Mouse (Mus musculus): ENCODE measurements at regions not wholly inside any gene's neighbourhood (a gene's known extent, or its start where the extent isn't known, plus 50 kb on each side); places are given as distances from the start of the nearest gene placed in this dataset.

DNA sequence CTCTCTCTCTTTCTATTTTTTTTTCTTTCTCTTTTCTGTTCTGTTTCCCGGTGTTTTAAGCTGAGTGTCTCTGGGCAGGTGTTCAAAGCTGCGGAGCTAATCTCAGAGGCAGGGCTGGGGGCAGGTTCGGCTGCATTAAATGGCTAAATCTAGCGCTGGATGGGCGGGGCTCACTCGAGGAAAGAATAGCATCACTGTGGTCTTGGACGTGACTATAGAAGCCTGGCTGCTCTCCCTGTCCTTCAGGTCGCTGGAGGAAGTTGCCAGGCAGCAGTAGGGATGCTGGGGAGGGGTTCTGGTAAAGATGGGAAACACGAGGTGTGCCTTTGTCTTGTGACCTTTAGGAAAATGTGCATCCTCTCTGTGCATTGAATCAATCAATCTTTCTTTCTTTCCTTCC, 88.0 kb upstream of the Runx3 start:
- no peak for ATAC-seq (replicated peaks; ENCODE audit: low FRiP score, poor library complexity, severe bottlenecking)

DNA sequence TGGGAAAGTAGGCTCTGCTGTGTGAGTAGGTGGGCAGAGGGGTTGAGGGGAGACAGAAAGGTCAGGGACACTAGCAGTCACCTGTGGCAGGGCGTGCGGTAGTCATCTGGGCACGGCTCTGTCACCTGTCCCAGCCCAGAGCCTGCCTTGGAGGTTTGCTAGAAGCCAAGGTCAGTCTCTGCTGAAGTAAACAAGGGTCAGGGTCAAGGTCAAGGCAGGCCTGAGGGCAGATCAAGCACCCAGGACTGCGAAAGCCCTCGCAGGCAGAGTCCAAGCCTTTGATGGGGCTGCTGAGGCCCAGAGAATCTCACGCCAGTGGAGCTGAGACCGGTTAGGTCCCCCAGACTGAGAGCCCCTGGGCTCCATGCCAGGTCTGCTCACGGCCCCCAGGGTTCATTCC, 87.2 kb upstream of the Runx3 start:
- ATAC-seq (replicated peaks; ENCODE audit: low FRiP score, poor library complexity, severe bottlenecking) = no peak

DNA sequence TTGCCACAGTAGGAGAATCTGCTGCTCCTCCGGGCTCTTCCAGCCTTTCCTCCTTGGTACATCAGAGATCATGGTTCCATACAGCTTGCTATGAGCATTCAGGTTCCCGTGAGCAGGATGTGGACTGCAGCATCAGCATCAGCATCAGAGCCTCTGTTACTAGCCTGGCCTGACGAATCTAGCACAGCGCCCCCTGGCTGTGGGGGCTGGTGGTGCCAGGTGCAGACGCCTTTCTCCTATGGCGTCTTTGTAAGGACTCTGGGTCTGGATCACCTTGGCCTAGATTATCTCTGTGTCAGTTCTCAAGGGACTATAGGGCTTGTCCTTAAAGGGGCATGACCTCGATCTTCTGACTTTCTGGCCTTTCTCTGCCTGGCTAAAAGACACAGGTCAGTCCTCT, 86.0 kb upstream of the Runx3 start:
- peak; percentile 70 for ATAC-seq (replicated peaks; ENCODE audit: low FRiP score, poor library complexity, severe bottlenecking)

DNA sequence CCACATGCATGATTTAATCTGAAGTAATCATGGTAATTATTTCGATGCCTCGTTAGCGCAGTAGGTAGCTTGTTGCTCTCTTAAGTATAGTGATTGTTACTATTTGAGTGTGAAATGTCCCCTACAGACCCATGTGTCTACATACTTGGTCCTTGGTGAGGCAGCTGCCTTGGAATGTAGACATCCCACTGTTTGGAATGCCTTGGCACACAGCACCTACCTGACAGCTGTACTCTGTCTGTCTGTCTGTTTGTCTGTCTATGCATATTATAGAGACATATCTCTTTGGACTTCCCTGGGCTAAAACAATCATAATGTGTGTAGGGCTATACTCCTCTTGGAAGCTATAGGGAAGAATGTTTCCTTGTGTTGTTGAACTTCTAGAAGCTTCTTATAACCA, 83.7 kb upstream of the Runx3 start:
- ATAC-seq (replicated peaks; ENCODE audit: low FRiP score, poor library complexity, severe bottlenecking) = no peak

DNA sequence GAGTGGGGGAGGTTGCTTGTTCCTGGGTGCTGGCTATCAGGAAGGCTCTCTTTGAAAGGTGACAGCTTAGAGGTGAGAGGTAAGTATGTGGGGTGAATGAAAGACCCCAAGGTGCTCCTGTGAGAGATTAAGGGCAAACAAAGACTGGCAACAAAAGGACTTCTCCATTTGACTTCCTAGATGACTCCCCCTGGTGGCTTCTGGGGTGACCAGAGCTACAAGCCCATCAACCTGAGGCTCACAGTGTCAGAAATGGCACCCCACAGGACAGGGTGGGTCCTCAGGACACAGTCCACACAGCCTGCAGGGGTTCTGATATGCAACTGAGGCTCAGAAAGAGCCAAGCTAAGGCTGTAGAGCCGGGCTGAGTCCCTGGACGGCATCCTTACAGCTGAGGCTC, 81.2 kb upstream of the Runx3 start:
- ATAC-seq (replicated peaks; ENCODE audit: low FRiP score, poor library complexity, severe bottlenecking) = 0 out of 2 replicates have a peak, but pooled peaks have one; percentile 13

DNA sequence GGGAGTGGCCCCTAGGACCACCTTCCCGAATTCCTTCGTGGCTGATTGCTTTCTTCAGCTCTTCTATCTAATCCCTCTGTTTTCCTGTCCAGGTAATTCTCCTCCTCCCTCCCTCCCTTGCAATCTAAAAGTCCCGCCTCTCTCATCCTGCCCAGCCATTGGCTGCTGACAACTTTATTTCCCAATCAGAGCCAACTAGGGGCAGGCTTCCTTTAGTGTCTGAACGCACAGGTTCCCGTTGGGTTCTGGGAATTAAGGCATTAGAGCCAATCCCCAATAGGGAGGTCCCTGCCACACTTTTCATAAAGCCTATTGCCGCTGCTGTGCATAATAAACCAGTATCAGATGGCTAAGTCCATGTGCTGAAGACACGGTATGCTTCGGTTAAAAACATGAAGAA, 78.5 kb upstream of the Runx3 start:
- no peak for ATAC-seq (replicated peaks; ENCODE audit: low FRiP score, poor library complexity, severe bottlenecking)

DNA sequence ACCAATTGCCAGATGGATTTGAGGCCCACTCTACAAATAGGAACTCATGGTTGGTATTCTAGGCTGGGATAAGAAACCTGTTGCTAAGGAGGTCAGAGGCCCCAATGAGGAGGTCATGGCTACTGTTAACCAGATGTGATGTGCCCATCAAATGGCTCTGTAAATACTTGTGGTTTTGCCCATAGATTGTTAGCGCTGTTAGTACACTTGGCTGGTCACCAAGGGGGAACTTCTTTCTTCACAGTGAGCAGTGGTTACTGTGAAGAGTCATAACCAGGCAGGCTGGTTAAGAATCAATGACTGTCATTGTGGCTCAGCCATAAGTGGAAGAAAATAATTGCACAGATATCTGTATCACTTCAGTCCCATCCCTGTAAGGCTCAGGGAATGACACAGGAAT, 78.0 kb upstream of the Runx3 start:
- ATAC-seq (replicated peaks; ENCODE audit: low FRiP score, poor library complexity, severe bottlenecking) = no peak

DNA sequence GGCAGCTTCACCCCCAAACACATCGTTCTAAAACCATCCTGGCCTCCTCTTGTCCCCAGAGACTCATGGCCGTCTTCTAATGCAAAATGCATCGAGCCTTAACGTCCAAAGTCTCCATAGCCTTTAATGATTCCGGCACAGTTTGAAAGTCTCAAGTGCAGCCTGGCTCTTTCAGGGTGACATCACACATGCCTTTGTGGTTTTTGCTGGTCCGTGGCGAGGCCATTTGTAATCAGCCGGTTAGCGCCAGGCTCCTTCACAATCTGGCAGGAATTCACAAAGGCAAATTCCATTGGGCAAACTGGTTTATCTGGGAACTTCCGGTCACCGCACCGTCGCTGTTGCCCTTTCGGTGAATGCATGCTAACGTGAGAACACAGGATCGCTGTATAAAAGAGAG, 75.4 kb upstream of the Runx3 start:
- no peak for ATAC-seq (replicated peaks; ENCODE audit: low FRiP score, poor library complexity, severe bottlenecking)

DNA sequence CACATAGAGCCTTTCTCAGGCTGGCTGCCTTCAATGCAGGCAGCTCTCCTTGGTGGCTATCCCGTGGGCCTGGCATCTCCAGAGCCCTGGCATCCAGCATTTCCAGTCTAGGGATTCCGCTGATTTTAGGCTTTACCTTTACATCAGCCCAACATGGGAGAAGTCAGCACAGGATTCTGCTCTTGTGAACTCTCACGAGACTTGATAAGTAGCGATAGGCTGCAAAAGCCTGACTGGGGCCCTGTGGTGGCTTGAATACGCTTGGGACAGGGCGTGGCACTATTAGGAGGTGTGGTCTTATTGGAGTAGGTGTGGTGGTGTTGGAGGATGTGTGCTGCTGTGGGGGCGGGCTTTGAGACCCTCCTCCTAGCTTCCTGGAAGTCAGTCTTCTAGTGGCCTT, 73.8 kb upstream of the Runx3 start:
- ATAC-seq (replicated peaks; ENCODE audit: low FRiP score, poor library complexity, severe bottlenecking) = no peak

DNA sequence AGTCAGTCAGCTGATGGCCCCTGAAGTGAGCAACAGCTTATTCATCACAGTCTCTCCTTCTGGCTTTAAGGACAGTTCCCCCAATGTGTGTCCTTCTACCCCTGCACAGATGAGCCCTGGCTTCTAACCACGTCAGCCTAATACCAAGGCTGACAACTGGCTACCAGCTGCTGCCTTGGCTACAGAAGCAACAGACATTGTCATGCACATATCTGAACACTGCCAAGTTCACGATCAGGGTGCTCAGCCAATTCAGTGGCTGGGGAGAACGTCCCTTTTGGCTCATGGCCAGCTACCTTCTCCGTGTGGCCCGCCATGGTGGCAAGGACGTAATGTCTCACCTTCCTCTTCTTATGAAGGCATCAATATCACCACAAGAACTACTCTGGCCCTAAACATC, 73.2 kb upstream of the Runx3 start:
- no peak for ATAC-seq (replicated peaks; ENCODE audit: low FRiP score, poor library complexity, severe bottlenecking)

DNA sequence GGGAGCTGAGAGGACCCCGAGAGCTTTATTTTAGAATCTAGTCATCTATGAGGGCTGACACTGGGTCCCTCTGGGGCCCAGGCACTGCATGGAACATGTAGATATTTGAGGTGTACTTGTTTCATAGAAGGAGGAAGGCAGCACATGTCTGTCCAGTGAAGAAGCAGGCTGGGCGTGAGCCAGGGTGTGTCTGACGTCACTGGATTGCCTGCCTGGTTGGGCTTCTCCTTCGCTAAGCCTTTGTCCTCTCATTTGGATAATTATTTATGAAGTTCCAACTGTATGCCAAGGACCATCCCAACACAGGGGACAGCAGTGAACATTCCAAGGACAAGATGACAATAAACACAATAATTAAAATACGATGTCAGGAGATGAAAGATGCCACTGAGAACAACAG, 72.7 kb upstream of the Runx3 start:
- ATAC-seq (replicated peaks; ENCODE audit: low FRiP score, poor library complexity, severe bottlenecking) = no peak

DNA sequence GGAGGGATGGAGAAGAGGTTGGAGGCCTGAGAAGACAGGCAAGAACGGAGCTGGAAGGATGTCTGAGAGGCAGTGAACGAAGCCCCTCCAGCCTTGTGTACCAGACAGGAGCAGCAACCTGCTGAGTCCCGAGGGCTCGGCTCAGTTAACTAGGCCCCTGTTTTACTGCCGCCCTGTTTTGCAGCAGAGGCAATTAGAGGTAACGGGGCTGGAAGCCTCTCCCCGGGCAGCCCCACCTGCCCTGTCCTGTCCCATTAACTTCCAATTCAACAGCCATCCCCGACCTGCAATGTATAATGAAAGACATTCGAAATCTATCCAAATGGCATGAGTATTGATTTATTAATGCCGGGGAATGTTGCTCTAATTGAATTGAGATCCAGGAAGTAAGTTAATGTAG, 70.5 kb upstream of the Runx3 start:
- no peak for ATAC-seq (replicated peaks; ENCODE audit: low FRiP score, poor library complexity, severe bottlenecking)

DNA sequence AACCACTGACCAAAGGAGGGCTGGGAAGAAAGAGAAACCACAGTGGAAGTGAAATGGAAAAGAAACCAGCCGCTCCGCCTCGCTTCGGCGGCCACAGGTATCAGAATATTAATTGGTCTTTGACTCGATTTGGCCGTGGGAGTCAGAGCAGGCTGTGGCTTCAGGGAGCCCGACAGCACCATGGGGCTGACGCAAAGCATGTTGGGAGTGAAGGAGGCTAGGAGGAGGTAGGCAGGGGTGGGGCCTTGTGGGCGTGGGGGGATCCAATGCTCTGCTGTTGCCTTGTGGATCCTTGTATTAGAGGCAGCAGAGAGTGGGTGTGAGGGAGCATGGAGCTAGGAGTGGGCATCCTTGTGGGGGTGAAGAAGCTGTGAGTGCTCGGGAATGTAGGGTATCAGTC, 69.0 kb upstream of the Runx3 start:
- no peak for ATAC-seq (replicated peaks; ENCODE audit: low FRiP score, poor library complexity, severe bottlenecking)

DNA sequence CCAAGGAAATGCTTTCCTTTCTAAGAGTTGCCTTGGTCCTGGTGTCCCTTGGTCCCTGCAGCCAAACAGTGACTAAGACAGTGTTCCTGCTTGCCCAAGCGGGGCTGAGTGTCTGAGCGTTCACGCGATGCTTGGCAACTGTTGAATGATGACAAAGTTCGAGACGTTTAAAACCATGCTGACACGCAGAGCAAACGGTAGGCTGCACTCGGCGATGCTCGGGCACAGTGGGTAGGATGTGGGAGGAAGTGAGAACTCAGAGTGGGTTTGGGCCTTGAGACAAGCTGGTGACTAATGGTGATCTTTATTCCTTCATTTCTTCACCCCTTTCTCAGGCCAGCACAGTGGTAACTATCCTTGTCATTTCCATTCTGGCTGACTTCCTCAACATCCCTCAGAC, 66.9 kb upstream of the Runx3 start:
- ATAC-seq (replicated peaks; ENCODE audit: low FRiP score, poor library complexity, severe bottlenecking) = no peak

DNA sequence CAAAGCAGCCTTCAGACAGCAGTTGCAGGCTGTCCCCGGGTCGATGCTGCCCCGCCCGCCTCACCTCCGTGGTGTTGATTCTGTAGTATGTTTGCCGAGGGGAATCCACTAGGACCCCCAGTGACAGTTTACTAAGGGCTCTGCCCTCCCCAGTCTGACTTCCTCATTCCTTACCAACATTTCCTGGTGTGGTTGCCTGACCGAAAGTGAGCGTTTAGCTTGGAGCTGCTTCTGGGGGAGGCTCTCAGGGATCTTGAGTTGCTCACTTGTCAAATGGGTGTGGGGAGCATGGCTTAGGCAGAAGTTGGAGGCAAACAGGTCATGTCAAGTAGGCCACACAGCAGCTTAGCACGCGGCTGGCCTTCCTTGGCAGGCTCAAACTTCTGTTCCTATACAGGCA, 66.1 kb upstream of the Runx3 start:
- no peak for ATAC-seq (replicated peaks; ENCODE audit: low FRiP score, poor library complexity, severe bottlenecking)

DNA sequence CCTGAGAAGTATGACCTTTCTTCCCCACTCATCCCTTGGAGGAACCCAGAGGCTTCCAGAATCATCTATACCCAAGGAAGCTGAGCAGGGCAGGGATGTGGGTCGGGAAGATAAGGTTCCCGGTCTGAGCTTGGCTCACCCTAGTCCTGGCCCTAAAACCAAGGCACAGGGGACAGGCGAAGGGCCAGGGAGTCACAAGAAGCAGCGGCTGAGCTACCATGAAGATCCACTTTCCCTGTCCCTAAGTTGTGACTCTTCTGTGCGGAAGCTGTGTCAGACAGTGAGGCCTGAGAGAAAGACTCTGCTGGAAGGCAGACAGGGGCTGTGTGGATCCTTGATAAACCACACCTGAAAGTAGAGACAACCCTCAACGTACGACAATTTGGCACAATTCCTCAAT, 64.1 kb upstream of the Runx3 start:
- no peak for ATAC-seq (replicated peaks; ENCODE audit: low FRiP score, poor library complexity, severe bottlenecking)

DNA sequence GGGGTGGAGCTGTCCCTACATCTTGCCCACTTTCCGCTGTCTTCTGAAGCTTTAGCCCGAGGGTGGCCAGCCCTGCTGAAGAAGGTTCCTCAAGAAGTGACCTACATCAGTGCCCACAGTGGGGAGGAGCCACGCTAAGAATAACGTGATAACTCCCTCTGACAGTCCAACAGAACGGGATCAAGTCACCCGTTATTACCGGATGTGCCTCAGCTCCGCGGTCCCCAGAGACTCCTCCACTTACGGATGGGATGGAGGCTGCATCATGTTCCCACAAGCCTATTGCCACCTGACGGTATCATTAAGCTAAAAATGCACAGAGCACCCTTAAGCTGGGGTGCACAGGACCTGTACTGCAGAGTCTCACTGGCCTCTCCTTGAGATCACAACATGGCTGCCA, 63.2 kb upstream of the Runx3 start:
- no peak for ATAC-seq (replicated peaks; ENCODE audit: low FRiP score, poor library complexity, severe bottlenecking)

DNA sequence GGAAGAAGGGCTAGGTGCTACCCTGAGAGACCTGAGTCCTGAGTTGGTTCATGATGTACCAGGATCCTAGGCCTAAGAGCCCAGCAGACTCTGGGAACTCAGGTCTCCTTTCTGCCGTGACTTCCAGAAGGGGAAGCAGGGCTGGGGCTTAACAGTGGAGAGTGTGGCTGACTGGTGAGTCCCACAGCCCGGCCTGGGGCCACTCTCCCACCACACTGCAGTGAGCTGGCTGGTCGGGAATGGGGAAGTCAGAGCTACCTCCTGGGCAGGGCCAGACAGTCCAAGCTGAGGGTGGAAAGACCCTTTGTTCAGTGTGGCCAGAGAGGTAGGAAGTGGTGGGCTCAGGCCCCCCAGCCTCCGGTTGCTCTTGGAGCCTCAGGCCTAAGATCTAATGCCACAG, 61.6 kb upstream of the Runx3 start:
- no peak for ATAC-seq (replicated peaks; ENCODE audit: low FRiP score, poor library complexity, severe bottlenecking)

DNA sequence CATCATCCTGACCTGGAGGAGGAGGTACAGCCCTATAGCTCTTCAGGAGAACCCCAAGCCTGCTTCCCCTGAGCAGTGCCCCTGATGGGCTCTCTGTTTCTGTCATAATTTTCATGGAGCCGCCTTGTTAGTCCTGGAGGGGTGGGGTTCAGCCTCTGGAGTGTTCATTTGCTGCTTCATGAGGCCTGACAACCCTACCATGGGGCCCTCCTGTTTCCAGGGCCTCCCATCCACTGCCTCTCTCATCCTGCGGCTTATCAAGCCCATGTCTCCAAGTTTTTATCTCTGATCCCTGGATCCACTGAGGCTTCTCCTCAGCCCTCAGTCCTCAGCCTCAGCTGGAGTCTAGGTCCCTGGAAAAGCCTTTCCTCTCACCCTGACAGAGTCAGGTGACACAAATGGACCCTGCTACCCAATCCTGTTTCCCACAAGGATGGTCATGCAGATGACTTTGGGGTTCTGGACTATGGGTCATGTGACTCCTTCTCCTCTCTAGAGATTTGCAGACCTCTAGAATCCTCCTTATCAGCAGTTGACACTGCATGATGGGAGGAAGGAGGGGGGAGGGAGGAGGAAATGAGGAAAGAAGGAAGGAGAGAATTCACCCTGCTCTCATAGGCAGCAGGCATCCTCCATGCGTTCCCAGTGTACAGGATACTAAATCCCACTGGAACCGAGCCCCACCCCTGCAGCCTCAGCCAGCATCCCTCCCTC, 59.3 kb upstream of the Runx3 start:
- no peak for ATAC-seq (replicated peaks; ENCODE audit: low FRiP score, poor library complexity, severe bottlenecking)

DNA sequence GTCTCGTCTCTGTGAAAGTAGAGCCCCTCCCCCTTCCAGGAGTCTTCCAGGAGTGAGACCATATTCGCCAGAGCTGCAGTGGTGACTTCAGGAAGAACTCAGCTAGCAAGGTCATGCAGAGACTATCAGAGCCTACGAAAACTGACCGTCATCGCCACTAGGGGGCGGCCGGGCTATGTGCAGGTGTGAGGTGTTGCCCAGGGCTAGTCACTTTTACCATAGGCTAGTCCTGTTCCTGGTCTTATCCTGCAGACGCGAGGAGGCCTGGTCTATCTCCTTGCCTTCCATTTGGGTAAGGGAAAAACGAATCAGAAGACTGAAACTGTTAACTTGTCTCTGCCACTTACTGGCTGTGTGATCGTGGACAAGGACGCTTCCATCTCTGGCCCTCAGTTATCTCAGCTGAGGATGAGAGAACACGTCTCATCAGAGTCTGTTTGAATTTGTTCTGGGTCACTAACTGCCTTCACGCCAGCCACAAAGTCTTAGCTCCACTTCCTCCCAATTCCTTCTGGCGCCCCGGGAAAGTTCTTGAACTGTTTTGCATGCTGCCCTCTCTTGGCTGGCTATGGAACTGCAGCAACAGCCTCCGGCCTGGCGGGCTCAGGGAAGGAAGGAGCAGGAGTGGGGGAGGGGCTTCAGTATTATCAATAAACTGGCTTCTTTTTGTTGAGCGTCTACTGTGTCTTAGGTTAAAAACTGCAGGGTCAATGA, 53.5 kb upstream of the Runx3 start:
- peak; percentile 85 for ATAC-seq (replicated peaks; ENCODE audit: low FRiP score, poor library complexity, severe bottlenecking)

DNA sequence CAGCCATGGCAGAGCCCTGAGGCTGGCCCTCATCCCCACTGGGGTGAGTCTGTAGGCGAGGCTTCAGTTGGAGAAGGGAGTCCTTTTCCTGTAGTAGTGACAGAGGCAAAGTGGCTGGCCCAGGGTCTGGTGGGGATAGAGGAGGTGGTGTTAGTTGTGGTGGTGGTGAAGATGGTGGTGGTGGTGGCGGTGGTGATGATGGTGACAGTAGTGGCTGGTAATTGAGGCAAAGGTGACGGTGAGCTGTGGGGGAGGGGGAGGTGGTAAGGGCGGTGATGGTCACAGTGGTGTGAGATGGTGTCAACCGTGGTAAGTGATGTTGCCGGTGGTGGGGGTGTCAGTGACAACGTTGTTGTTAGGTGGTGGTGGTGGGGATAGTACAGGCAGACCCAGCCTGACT, 52.6 kb upstream of the Runx3 start:
- ATAC-seq (replicated peaks; ENCODE audit: low FRiP score, poor library complexity, severe bottlenecking) = no peak

DNA sequence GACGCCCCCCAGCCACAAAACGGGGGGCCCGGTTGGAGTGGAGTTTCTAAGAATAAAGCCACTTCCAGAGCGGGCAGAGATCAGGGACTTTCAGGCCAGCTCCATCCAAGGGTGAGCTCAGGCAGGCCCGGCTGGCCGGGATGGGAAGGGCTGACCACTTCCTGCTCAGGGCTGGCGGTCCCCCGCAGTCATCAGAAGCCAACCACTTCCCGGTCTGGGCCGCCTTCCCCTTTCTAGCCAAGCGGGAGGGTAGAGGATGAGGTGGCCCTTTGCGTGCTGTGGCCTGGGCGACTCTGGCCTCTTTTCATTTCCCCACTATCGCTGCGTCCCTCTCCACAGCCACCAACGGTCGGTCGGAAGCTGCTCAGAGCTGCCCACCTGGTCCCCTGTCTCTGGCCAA, 50.6 kb upstream of the Runx3 start:
- no peak for ATAC-seq (replicated peaks; ENCODE audit: low FRiP score, poor library complexity, severe bottlenecking)

All from erythroid progenitor cell, adult 5-6 weeks (primary cell).